Comparison of ENCODE assay signal across 11 mouse cellular contexts in the genomic region with DNA sequence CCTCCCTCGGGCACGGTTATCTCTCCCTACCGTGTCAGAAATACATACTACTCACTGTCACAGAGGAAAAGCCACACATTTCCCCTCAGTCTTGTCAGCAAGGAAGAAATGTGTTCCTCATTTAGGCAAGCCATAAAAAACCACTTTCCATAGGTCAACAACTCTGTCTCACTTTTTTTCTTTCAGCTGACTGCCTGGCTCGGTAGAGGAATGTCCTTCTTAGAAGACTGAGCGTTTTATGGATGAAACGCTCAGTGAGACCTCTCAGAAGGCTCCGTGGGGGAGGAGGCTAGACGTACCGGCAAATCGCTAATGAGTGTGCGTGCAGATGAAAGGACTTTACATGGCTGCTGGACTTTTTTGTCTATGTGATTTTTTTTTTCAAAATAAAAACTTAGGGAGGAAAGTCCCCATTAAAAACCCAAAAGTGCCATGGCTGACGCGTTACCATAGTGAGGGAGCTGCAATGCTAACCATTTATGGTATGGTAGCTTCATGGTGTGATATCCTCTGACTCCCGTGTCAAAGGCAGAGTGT.
DNase-seq lines count a peak whose midpoint lies in the region; ATAC-seq and TF ChIP-seq lines count a peak whose summit lies in the region.
"Had no signal": no experiment of that assay in that cellular context is flagged by ENCODE, and none has a peak within 500 bp of the region (broad histone marks: within the 10 kb centered on the region; RNA-seq: fewer than 3 reads in every experiment).

No protein-coding gene starts in this region.

- H3K36me3 ChIP-seq in forebrain, embryonic 14.5 days (ENCODE audit: control insufficient read depth, insufficient read depth, low read length): no peaks in the 10 kb centered on the region
- no peaks in the 10 kb centered on the region for H3K36me3 ChIP-seq in forebrain, embryonic 13.5 days (ENCODE audit: poor library complexity, severe bottlenecking)
- no peaks in the 10 kb centered on the region for H3K36me3 ChIP-seq in kidney, postnatal 0 days (ENCODE audit: insufficient read depth, low read length)
- H3K36me3 ChIP-seq in embryonic facial prominence, embryonic 14.5 days (ENCODE audit: control insufficient read depth, insufficient read depth, low read length): no peaks in the 10 kb centered on the region

- peak; percentile 30 for DNase-seq in forebrain, embryonic 14.5 days (ENCODE audit: low spot score)
- DNase-seq in kidney, postnatal 0 days (ENCODE audit: low spot score): peak; percentile 83
- no peak for DNase-seq in kidney, postnatal 10 days
- DNase-seq in embryonic facial prominence, embryonic 14.5 days (ENCODE audit: low spot score): peak; percentile 50
- peak; percentile 17 to 52 for DNase-seq in natural killer cell, adult 2 months (ENCODE audit: low spot score in 2 of 2)
- DNase-seq in gastrocnemius, adult 18-20 months (ENCODE audit: low spot score): no peak
- no peak for DNase-seq in thymus, postnatal 36 days
- DNase-seq: B cell, adult 2 months; cerebellum, adult 9-10 months; gastrocnemius, adult 2 months had no signal

- no peak for TF ChIP-seq CTCF in kidney, postnatal 0 days (IDR thresholded peaks at IDR 0.05; ENCODE audit: low read depth)

- H3K9ac ChIP-seq in forebrain, embryonic 14.5 days (ENCODE audit: low read length): no peak overlapping the region
- no peak overlapping the region for H3K9ac ChIP-seq in forebrain, embryonic 13.5 days
- no peak overlapping the region for H3K9ac ChIP-seq in kidney, postnatal 0 days (ENCODE audit: low read depth, low read length)
- H3K9ac ChIP-seq in embryonic facial prominence, embryonic 14.5 days (ENCODE audit: low read depth, low read length): no peak overlapping the region

- no peak overlapping the region for H3K4me3 ChIP-seq in forebrain, embryonic 14.5 days (ENCODE audit: low read depth, low read length)
- H3K4me3 ChIP-seq in forebrain, embryonic 13.5 days: no peak overlapping the region
- H3K4me3 ChIP-seq in kidney, postnatal 0 days (replicated peaks; ENCODE audit: low read depth, low read length): no peak overlapping the region
- H3K4me3 ChIP-seq in embryonic facial prominence, embryonic 14.5 days (ENCODE audit: low read depth, low read length): no peak overlapping the region
- H3K4me3 ChIP-seq: gastrocnemius, adult 2 months had no signal

- WGBS in forebrain, embryonic 14.5 days: 37% methylated on average over 14 of the region's 14 CpGs
- WGBS in forebrain, embryonic 13.5 days: 43% methylated on average over 14 of the region's 14 CpGs
- WGBS in kidney, postnatal 0 days: 17% methylated on average over 14 of the region's 14 CpGs
- WGBS in embryonic facial prominence, embryonic 14.5 days: 33% methylated on average over 14 of the region's 14 CpGs

- no peak overlapping the region for H3K4me2 ChIP-seq in forebrain, embryonic 14.5 days (ENCODE audit: low read length)
- no peak overlapping the region for H3K4me2 ChIP-seq in forebrain, embryonic 13.5 days
- peak overlapping the region; percentile 2; the same call in 1 of the 2 replicates for H3K4me2 ChIP-seq in kidney, postnatal 0 days (ENCODE audit: low read length)
- peak overlapping the region; percentile 15; the same call in 1 of the 2 replicates for H3K4me2 ChIP-seq in embryonic facial prominence, embryonic 14.5 days (ENCODE audit: low read depth, low read length)

- H3K9me3 ChIP-seq in forebrain, embryonic 14.5 days (replicated peaks; ENCODE audit: control insufficient read depth, low read length): no peaks in the 10 kb centered on the region
- H3K9me3 ChIP-seq in forebrain, embryonic 13.5 days (replicated peaks): no peaks in the 10 kb centered on the region
- H3K9me3 ChIP-seq in kidney, postnatal 0 days (replicated peaks; ENCODE audit: low read length): no peaks in the 10 kb centered on the region
- no peaks in the 10 kb centered on the region for H3K9me3 ChIP-seq in embryonic facial prominence, embryonic 14.5 days (ENCODE audit: control insufficient read depth, low read length)

- H3K27me3 ChIP-seq in forebrain, embryonic 14.5 days (replicated peaks; ENCODE audit: control insufficient read depth, insufficient read depth, low read length): no peaks in the 10 kb centered on the region
- H3K27me3 ChIP-seq in forebrain, embryonic 13.5 days: no peaks in the 10 kb centered on the region
- no peaks in the 10 kb centered on the region for H3K27me3 ChIP-seq in kidney, postnatal 0 days (ENCODE audit: insufficient read depth, low read length)
- H3K27me3 ChIP-seq in embryonic facial prominence, embryonic 14.5 days (replicated peaks; ENCODE audit: control insufficient read depth, insufficient read depth, low read length): no peaks in the 10 kb centered on the region

- peaks cover 8% of the 10 kb centered on the region for H3K4me1 ChIP-seq in forebrain, embryonic 14.5 days (ENCODE audit: control insufficient read depth, insufficient read depth, low read length)
- H3K4me1 ChIP-seq in forebrain, embryonic 13.5 days: peaks cover 10% of the 10 kb centered on the region
- peaks cover 5% of the 10 kb centered on the region; the same call in 1 of the 2 replicates for H3K4me1 ChIP-seq in kidney, postnatal 0 days (replicated peaks; ENCODE audit: insufficient read depth, low read length)
- peaks cover 14% of the 10 kb centered on the region for H3K4me1 ChIP-seq in embryonic facial prominence, embryonic 14.5 days (ENCODE audit: control insufficient read depth, insufficient read depth, low read length)

- no peak overlapping the region for H3K27ac ChIP-seq in forebrain, embryonic 14.5 days (ENCODE audit: low read depth, low read length)
- H3K27ac ChIP-seq in forebrain, embryonic 13.5 days: no peak overlapping the region
- no peak overlapping the region for H3K27ac ChIP-seq in kidney, postnatal 0 days
- H3K27ac ChIP-seq in embryonic facial prominence, embryonic 14.5 days (replicated peaks; ENCODE audit: low read depth, low read length): peak overlapping the region; percentile 42
- H3K27ac ChIP-seq: gastrocnemius, adult 2 months had no signal

- no peak for ATAC-seq in forebrain, embryonic 14.5 days
- no peak for ATAC-seq in forebrain, embryonic 13.5 days
- no peak for ATAC-seq in kidney, postnatal 0 days (replicated peaks; ENCODE audit: low FRiP score, low read depth)
- ATAC-seq in embryonic facial prominence, embryonic 14.5 days (ENCODE audit: low read depth): no peak

Comparison
In these comparisons a context has a peak if more than half of its experiments do, and no peak if none do; other contexts are left out.
1. DNase-seq: peak in forebrain, embryonic 14.5 days (single experiment), kidney, postnatal 0 days (single experiment), embryonic facial prominence, embryonic 14.5 days (single experiment) and natural killer cell, adult 2 months (2 of 2); none in kidney, postnatal 10 days (single experiment), gastrocnemius, adult 18-20 months (single experiment) and thymus, postnatal 36 days (0 of 2).
2. H3K4me2 ChIP-seq: peak in kidney, postnatal 0 days (single experiment) and embryonic facial prominence, embryonic 14.5 days (single experiment); none in forebrain, embryonic 14.5 days (single experiment) and forebrain, embryonic 13.5 days (single experiment).